Mouse (Mus musculus) spleen, postnatal 10 days (tissue): ENCODE measurements at regions not wholly inside any gene's neighbourhood (a gene's known extent, or its start where the extent isn't known, plus 50 kb on each side); places are given as distances from the start of the nearest gene placed in this dataset.
"Not testable (repeated sequence)": the region's sequence is repeated elsewhere in the genome, so short reads cannot be mapped to it uniquely, and the experiment has no call there.

Experiments used
- DNase-seq, 2 experiments: peaks; one replicate each; pipeline ENCODE4 v3.0.0; 2021 to 2022; ENCODE audit warnings: low spot score in 2 of 2

GRCm38 (mm10) chrX:70606349-70606748, 129.4 kb upstream of the Tmem185a start:
- DNase-seq, result no peak

GRCm38 (mm10) chrX:70582344-70582743, 105.4 kb upstream of the Tmem185a start:
- peak in 1 of 2 experiments; percentile 9 for DNase-seq

GRCm38 (mm10) chrX:70580171-70580570, 103.2 kb upstream of the Tmem185a start:
- DNase-seq, result no peak

- DNase-seq, result not testable (repeated sequence)
Measured at GRCm38 (mm10) chrX:70574243-70574642, 97.3 kb upstream of the Tmem185a start.

GRCm38 (mm10) chrX:70570586-70570985, 93.6 kb upstream of the Tmem185a start:
- not testable (repeated sequence) for DNase-seq

GRCm38 (mm10) chrX:70569339-70569979, 92.5 kb upstream of the Tmem185a start:
- not testable (repeated sequence) for DNase-seq
